Mouse (Mus musculus): ENCODE data around the gene Hcst.

DNA sequence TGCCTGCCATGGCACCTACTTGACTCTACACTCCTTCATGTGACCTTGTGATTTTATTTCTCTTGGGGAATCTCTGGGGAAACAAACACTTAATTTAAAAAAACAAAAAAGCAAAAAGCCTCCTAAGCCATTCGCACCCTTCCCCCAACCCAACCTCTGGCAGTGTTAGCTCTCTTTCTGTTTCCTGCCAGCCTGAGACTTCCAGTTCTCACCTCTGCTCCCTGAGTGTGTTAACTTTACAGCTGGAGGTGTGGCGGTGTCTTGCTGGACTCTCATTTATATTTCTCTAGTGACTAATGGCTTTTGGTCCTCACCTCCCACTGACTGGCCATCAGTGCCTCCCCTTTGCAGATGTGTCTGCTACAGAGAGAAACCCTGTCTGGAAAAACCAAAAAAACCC lies 9.9 kb downstream of the Hcst start:
- TF ChIP-seq MAZ (IDR thresholded peaks at IDR 0.05; ENCODE audit: low read depth, low read length) (no peak), CTCF (conservative IDR thresholded peaks at IDR 0.05 in 1 of 2, IDR thresholded peaks at IDR 0.05 in 1 of 2; ENCODE audit: low read depth in 2 of 2, low read length in 2 of 2) (no peak), MAFK (IDR thresholded peaks at IDR 0.05; ENCODE audit: insufficient replicate concordance, low read length) (no peak)
